Mouse (Mus musculus): Measurements from ENCODE around the gene Adipor1. TPM values are rescaled to one million over a fixed set of nuclear protein-coding genes. Genes with fewer than 3 reads are reported as not detected.
"Not testable (repeated sequence)": the region's sequence is repeated elsewhere in the genome, so short reads cannot be mapped to it uniquely, and the experiment has no call there.

Gene Adipor1
- polyA plus RNA-seq, 1 experiment from 2014 or later = 91.7 TPM

DNA sequence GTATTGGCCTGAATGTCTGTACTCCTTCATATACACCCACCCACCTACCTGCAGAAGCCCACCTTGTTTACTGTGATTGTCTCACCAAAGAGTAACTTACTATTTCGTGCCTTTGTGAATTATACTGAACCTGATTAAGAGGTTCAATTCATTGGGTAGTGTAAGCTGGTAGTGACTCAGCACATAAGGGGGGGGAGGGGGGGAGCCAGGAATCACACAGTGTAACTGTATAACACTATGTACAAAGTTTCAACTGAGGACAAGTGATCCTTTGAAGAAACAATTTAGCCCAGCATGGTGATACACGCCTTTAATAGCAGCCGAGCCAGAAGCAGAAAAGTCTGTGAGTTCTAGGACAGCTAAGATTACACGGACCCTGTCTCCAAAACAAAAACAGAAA is 18.3 kb downstream of the Adipor1 start:
- H3K4me2 ChIP-seq = no peak overlapping the region
- H3K27me3 ChIP-seq (replicated peaks; ENCODE audit: control insufficient read depth, insufficient read depth, low read length) = no peaks in the 10 kb centered on the region
- DNase-seq (ENCODE audit: low spot score) (no peak), ATAC-seq (replicated peaks; ENCODE audit: low FRiP score) (no peak)
- no peaks in the 10 kb centered on the region for H3K9me3 ChIP-seq (ENCODE audit: control insufficient read depth, low read length)
- no peak overlapping the region for H3K9ac ChIP-seq (ENCODE audit: low read depth, low read length)
- 91% methylated on average over 4 of the region's 4 CpGs for WGBS
- H3K36me3 ChIP-seq (ENCODE audit: control insufficient read depth, insufficient read depth, low read length) = peaks cover 30% of the 10 kb centered on the region
- H3K4me1 ChIP-seq (replicated peaks; ENCODE audit: control insufficient read depth, insufficient read depth, low read length) = peaks cover 5% of the 10 kb centered on the region; the same call in 1 of the 2 replicates
- H3K4me3 ChIP-seq (ENCODE audit: low read depth, low read length) = no peak overlapping the region
- H3K27ac ChIP-seq (ENCODE audit: low read depth, low read length) = no peak overlapping the region

DNA sequence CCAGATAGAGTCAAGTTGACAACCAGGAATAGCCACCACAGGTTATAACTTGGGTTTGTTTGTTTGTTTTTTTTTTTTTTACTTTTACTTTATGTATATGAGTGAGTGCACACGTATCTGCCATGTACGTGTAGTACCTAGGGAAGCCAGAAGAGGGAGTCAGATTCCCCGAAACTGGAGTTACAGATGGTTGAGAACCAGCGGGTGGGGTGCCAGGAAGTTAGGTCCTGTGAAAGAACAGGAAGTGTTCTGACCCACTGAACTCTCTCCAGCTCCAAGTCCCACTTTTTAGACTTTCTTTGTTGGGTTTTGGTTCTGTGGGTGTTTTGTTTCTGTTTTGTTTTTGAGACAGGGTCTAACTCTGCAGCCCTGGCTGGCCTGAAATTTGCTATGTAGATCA is 20.2 kb downstream of the Adipor1 start:
- peak overlapping the region; percentile 29 for H3K4me2 ChIP-seq
- 31% methylated on average over 4 of the region's 4 CpGs for WGBS
- H3K9ac ChIP-seq (ENCODE audit: low read depth, low read length) = no peak overlapping the region
- ATAC-seq (replicated peaks; ENCODE audit: low FRiP score) (no peak), DNase-seq (ENCODE audit: low spot score) (no peak)
- H3K4me1 ChIP-seq (replicated peaks; ENCODE audit: control insufficient read depth, insufficient read depth, low read length) = peaks cover 5% of the 10 kb centered on the region; the same call in 1 of the 2 replicates
- no peak overlapping the region for H3K27ac ChIP-seq (ENCODE audit: low read depth, low read length)
- H3K4me3 ChIP-seq (ENCODE audit: low read depth, low read length) = no peak overlapping the region
- peaks cover 20% of the 10 kb centered on the region for H3K36me3 ChIP-seq (ENCODE audit: control insufficient read depth, insufficient read depth, low read length)
- H3K27me3 ChIP-seq (replicated peaks; ENCODE audit: control insufficient read depth, insufficient read depth, low read length) = no peaks in the 10 kb centered on the region
- H3K9me3 ChIP-seq (ENCODE audit: control insufficient read depth, low read length) = no peaks in the 10 kb centered on the region

GRCm38 (mm10) chr1:134440437-134440836 is 25.3 kb downstream of the Adipor1 start:
- H3K27me3 ChIP-seq (replicated peaks; ENCODE audit: control insufficient read depth, insufficient read depth, low read length) = no peaks in the 10 kb centered on the region
- ATAC-seq (replicated peaks; ENCODE audit: low FRiP score) (no peak), DNase-seq (ENCODE audit: low spot score) (no peak)
- H3K27ac ChIP-seq (ENCODE audit: low read depth, low read length) = no peak overlapping the region
- no peaks in the 10 kb centered on the region for H3K36me3 ChIP-seq (ENCODE audit: control insufficient read depth, insufficient read depth, low read length)
- H3K4me3 ChIP-seq (ENCODE audit: low read depth, low read length) = no peak overlapping the region
- H3K4me2 ChIP-seq = no peak overlapping the region
- 79% methylated on average over 6 of the region's 6 CpGs for WGBS
- no peak overlapping the region for H3K9ac ChIP-seq (ENCODE audit: low read depth, low read length)
- H3K9me3 ChIP-seq (ENCODE audit: control insufficient read depth, low read length) = no peaks in the 10 kb centered on the region
- no peaks in the 10 kb centered on the region for H3K4me1 ChIP-seq (replicated peaks; ENCODE audit: control insufficient read depth, insufficient read depth, low read length)

DNA sequence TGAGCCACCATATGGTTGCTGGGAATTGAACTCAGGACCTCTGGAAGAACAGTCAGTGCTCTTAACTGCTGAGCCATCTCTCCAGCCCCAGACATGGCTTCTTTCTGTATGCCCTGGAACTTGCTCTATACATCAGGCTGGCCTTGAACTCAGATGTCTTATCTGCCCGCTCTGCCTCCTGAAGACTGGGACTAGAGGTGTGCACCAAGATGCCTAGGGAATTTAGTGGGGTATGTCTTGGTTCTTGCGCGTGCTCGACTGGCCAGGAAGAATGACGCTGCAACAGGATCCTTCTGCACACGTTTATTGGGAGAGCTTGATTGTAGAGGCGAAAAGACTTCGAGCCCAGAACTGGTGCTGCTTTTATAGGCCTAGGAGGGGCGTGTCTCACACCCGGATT is 26.6 kb downstream of the Adipor1 start:
- DNase-seq (ENCODE audit: low spot score); H3K36me3 ChIP-seq (ENCODE audit: control insufficient read depth, insufficient read depth, low read length); H3K9me3 ChIP-seq (ENCODE audit: control insufficient read depth, low read length); H3K9ac ChIP-seq (ENCODE audit: low read depth, low read length); H3K27me3 ChIP-seq (replicated peaks; ENCODE audit: control insufficient read depth, insufficient read depth, low read length); H3K4me1 ChIP-seq (replicated peaks; ENCODE audit: control insufficient read depth, insufficient read depth, low read length); H3K4me2 ChIP-seq; ATAC-seq (replicated peaks; ENCODE audit: low FRiP score); H3K27ac ChIP-seq (ENCODE audit: low read depth, low read length); H3K4me3 ChIP-seq (ENCODE audit: low read depth, low read length): not testable (repeated sequence)
- 94% methylated on average over 6 of the region's 10 CpGs for WGBS

- Histone ChIP-seq H3K4me2 (no peak overlapping the region), H3K4me1 (replicated peaks; ENCODE audit: control insufficient read depth, insufficient read depth, low read length) (no peaks in the 10 kb centered on the region), H3K9ac (ENCODE audit: low read depth, low read length) (no peak overlapping the region), H3K9me3 (ENCODE audit: control insufficient read depth, low read length) (no peaks in the 10 kb centered on the region), H3K27ac (ENCODE audit: low read depth, low read length) (no peak overlapping the region), H3K36me3 (ENCODE audit: control insufficient read depth, insufficient read depth, low read length) (no peaks in the 10 kb centered on the region), H3K4me3 (ENCODE audit: low read depth, low read length) (no peak overlapping the region), H3K27me3 (replicated peaks; ENCODE audit: control insufficient read depth, insufficient read depth, low read length) (no peaks in the 10 kb centered on the region)
- DNase-seq (ENCODE audit: low spot score) (no peak), ATAC-seq (replicated peaks; ENCODE audit: low FRiP score) (no peak)
- WGBS = 95% methylated on average over 3 of the region's 3 CpGs
Measured at GRCm38 (mm10) chr1:134442394-134442793, 27.2 kb downstream of the Adipor1 start.

GRCm38 (mm10) chr1:134443288-134443687 is 28.1 kb downstream of the Adipor1 start:
- not testable (repeated sequence) for H3K27me3 ChIP-seq (replicated peaks; ENCODE audit: control insufficient read depth, insufficient read depth, low read length); H3K27ac ChIP-seq (ENCODE audit: low read depth, low read length); H3K4me2 ChIP-seq; H3K4me1 ChIP-seq (replicated peaks; ENCODE audit: control insufficient read depth, insufficient read depth, low read length); DNase-seq (ENCODE audit: low spot score); H3K9me3 ChIP-seq (ENCODE audit: control insufficient read depth, low read length); H3K9ac ChIP-seq (ENCODE audit: low read depth, low read length); ATAC-seq (replicated peaks; ENCODE audit: low FRiP score); H3K4me3 ChIP-seq (ENCODE audit: low read depth, low read length); H3K36me3 ChIP-seq (ENCODE audit: control insufficient read depth, insufficient read depth, low read length)
- WGBS = 82% methylated on average over 1 of the region's 1 CpGs

DNA sequence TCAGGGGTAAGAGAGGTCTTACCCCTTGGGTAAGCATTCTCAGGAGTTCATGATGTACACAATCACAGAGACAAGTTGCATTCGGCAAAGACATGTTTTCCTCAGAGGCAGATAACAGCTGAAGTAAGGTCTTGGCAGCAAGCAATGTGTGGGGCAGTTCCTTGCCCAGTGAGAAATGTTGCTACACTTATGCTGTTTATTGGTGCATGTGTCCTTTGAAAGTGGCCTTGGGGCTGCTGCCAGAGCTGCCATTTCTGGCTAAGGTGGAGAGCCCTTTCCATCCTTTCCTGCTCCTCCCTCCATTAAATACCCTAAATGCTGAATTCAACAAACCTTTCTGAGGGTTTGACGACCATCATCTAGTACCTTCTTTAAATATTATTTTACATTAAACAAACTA is 30.2 kb downstream of the Adipor1 start:
- no peak overlapping the region for H3K9ac ChIP-seq (ENCODE audit: low read depth, low read length)
- no peaks in the 10 kb centered on the region for H3K36me3 ChIP-seq (ENCODE audit: control insufficient read depth, insufficient read depth, low read length)
- ATAC-seq (replicated peaks; ENCODE audit: low FRiP score) (no peak), DNase-seq (ENCODE audit: low spot score) (no peak)
- 91% methylated on average over 2 of the region's 2 CpGs for WGBS
- no peak overlapping the region for H3K4me2 ChIP-seq
- H3K27ac ChIP-seq (ENCODE audit: low read depth, low read length) = no peak overlapping the region
- H3K4me3 ChIP-seq (ENCODE audit: low read depth, low read length) = no peak overlapping the region
- no peaks in the 10 kb centered on the region for H3K27me3 ChIP-seq (replicated peaks; ENCODE audit: control insufficient read depth, insufficient read depth, low read length)
- H3K9me3 ChIP-seq (ENCODE audit: control insufficient read depth, low read length) = no peaks in the 10 kb centered on the region
- no peaks in the 10 kb centered on the region for H3K4me1 ChIP-seq (replicated peaks; ENCODE audit: control insufficient read depth, insufficient read depth, low read length)

DNA sequence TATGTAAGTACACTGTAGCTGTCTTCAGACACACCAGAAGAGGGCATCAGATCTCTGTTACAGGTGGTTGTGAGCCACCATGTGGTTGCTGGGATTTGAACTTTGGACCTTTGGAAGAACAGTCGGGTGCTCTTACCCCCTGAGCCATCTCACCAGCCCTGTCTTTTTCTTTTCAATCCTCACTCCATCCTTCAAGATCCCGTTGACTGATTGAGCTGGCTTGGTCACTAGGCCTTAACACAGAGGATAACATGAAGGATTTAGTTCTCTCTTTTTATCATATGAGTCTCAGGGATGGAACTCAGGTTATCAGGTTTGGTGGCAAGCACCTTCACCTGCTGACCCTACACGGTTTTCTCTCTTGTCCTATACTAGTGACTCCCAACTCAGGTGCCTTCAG is 33.4 kb downstream of the Adipor1 start:
- ATAC-seq (replicated peaks; ENCODE audit: low FRiP score); H3K9ac ChIP-seq (ENCODE audit: low read depth, low read length); H3K27me3 ChIP-seq (replicated peaks; ENCODE audit: control insufficient read depth, insufficient read depth, low read length); H3K4me2 ChIP-seq; H3K4me3 ChIP-seq (ENCODE audit: low read depth, low read length); H3K36me3 ChIP-seq (ENCODE audit: control insufficient read depth, insufficient read depth, low read length); H3K4me1 ChIP-seq (replicated peaks; ENCODE audit: control insufficient read depth, insufficient read depth, low read length); H3K27ac ChIP-seq (ENCODE audit: low read depth, low read length); H3K9me3 ChIP-seq (ENCODE audit: control insufficient read depth, low read length); DNase-seq (ENCODE audit: low spot score): not testable (repeated sequence)
- 72% methylated on average over 3 of the region's 3 CpGs for WGBS

- 85% methylated on average over 4 of the region's 4 CpGs for WGBS
- ATAC-seq (replicated peaks; ENCODE audit: low FRiP score) = no peak
Measured at GRCm38 (mm10) chr1:134450201-134450600, 35.0 kb downstream of the Adipor1 start.

More at GRCm38 (mm10) chr1:134450201-134450600, 35.0 kb downstream of the Adipor1 start:
- DNase-seq (ENCODE audit: low spot score) = no peak
- Histone ChIP-seq H3K4me1 (replicated peaks; ENCODE audit: control insufficient read depth, insufficient read depth, low read length) (no peaks in the 10 kb centered on the region), H3K9ac (ENCODE audit: low read depth, low read length) (no peak overlapping the region), H3K27me3 (replicated peaks; ENCODE audit: control insufficient read depth, insufficient read depth, low read length) (no peaks in the 10 kb centered on the region), H3K27ac (ENCODE audit: low read depth, low read length) (no peak overlapping the region), H3K4me2 (no peak overlapping the region), H3K4me3 (ENCODE audit: low read depth, low read length) (no peak overlapping the region), H3K36me3 (ENCODE audit: control insufficient read depth, insufficient read depth, low read length) (no peaks in the 10 kb centered on the region), H3K9me3 (ENCODE audit: control insufficient read depth, low read length) (no peaks in the 10 kb centered on the region)
